Mouse (Mus musculus): Measurements from ENCODE around the gene Zfp385a. TPM values are rescaled to one million over a fixed set of nuclear protein-coding genes. Genes with fewer than 3 reads are reported as not detected.
A peak's percentile ranks its signal among the peaks of the same experiment; 100 is the strongest.

Gene Zfp385a
- total RNA-seq, 2 experiments from 2014 or later: 12.9 to 13.0 TPM

DNA sequence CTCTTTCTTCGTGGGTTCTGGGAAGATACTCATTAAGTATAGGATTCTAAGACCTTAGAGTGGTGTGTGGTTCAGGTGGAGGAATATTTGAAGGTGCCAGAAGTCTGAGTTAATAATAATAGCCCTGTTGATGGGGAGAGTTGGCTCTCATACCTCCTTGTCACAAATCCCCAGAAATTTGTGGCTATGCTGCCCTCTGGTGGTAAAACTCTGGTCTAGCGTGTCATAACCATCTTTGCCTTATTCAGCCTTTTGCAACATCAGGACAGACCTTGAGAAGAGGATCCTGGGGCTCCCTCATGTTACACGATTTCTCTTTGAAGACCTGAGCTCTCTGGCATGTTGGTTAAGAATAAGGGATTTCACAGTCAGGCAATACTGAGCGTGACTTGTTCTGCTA is 2.5 kb upstream of the Zfp385a start:
- intact Hi-C loops (cut with DNase I): no loop called here
- peak; percentile 69 to 81 for DNase-seq

GRCm38 (mm10) chr15:103341547-103341946 is 1.7 kb upstream of the Zfp385a start:
- intact Hi-C loops (cut with DNase I): no loop called here
- DNase-seq: no peak

DNA sequence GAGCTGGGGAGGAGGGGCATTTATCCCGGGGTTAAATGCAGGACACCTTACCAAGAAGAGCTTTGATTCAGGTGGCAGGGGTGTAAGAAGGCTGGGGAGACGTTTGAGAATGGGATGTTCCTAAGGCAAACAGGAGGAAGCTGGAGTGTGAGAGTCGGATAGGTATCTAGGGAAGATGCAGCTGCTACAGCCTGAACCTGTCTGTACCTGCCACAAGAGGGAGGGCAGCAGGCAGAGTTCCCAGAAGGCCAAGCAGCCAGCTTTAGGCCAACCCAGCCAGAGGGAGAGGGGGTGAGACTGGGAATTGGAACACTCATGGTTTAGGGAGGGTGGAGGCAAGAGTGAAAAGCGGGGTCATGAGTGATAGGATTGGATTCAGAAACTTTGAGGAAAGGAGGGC is 893 bp upstream of the Zfp385a start:
- intact Hi-C loops (cut with DNase I): no loop called here
- no peak for DNase-seq

DNA sequence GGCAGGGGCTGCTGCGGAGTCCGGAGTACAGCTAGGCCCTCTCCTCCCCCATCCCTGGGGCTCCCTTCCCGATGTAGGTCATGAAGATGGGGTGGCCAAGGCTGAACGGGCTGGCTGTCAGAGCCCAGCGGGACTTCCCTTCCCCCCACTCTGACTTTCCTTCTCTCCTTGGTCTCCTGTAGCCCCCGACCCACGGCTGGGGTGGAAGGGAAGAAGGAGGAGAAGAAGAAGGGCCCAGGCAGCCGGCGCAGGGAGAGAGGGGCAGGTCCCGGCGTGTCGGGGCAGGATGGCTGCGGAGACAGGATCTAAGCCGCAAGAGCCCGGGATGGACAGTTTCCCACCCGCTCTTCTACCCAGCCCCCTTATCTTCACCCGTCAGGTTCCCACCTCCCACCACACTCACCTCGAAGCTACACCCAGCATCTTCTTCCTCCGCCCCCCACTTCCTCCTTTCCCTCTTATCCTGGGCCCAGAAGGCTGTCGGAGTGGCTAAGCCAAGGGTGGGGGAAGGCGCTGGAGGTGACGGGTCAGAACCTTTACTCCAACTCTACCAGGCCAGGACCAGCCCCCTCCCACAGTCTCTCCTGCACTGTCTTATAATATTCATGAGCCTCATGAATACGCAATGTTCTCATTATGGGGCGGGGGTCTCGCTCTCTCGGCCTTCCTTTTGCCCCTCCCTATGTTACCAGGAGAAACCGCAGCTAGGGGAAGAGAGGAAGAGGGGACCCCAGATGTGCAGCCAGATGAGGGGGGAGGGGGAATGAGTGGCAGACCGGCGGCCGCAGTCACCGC is 530 bp downstream of the Zfp385a start:
- intact Hi-C loops (cut with DNase I): no loop called here
- no peak for DNase-seq

DNA sequence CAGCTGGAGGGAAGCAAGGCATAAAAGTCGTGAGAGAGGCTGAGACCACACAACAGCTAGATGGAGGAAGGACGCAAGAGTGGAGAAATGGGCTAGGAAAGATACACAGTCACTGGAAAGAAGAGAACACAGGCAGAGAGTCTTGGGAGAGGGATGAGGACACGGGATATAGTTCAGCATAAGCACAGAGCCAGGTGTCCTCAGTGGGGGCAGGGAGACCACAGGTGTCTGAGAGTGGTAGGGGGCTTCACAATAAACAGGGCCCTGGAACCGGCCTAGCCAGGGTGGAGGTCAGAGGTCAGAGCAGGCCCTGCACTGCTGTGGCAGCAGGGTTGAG is 1.1 kb downstream of the Zfp385a start:
- no peak for DNase-seq
- intact Hi-C loops (cut with DNase I): no loop called here

GRCm38 (mm10) chr15:103336996-103337667 is 2.8 kb downstream of the Zfp385a start:
- intact Hi-C loops (cut with DNase I): no loop called here
- no peak for DNase-seq

- DNase-seq: no peak
- intact Hi-C loops (cut with DNase I): no loop called here
Observed at GRCm38 (mm10) chr15:103335488-103336235, 4.2 kb downstream of the Zfp385a start.

- intact Hi-C loops (cut with DNase I): no loop called here
- DNase-seq: no peak
Observed at GRCm38 (mm10) chr15:103335040-103335439, 4.9 kb downstream of the Zfp385a start.

GRCm38 (mm10) chr15:103334194-103334593 is 5.7 kb downstream of the Zfp385a start:
- no peak for DNase-seq
- intact Hi-C loops (cut with DNase I): no loop called here

- intact Hi-C loops (cut with DNase I): no loop called here
- DNase-seq: no peak
Observed at GRCm38 (mm10) chr15:103333738-103334137, 6.2 kb downstream of the Zfp385a start.

- intact Hi-C loops (cut with DNase I): no loop called here
- no peak for DNase-seq
Observed at GRCm38 (mm10) chr15:103333081-103333615, 6.7 kb downstream of the Zfp385a start.

DNA sequence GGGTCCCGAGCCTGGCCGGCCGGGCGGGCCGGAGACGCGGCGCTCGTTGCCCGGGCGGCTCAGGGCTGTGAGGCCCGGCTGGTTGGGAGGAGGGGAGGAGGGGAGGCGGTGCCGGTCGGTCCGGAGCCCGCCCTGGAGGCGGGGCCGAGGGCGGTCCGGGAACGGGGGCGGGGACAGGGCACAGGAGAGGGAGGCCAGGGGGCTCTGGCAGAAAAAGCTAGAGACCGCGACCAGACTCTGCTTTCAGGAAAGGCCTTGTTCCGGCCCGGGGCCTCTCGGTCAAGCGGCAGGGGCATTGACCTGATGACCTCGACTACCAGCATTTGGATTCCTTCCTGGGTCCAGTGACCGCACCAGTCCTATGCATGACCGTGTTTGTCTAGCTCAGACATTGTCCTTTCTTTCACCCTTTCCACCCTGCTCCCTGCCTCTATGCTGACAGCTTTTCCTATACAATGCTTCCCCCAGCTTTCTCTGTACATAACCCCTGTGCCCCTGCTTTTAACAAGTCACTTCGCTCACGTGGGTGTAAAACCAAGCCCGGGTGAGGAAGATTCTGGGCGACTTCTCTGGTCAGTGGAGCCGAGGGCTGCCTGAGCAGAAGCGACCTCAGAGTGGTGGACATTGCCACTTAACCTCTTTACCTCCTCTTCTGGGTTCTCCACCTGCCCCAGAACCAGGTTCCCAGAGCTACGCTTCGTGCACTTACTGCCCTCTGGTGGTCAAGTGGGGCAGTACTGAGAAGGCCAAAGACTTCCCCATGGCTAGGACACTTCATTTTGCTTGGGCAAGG is 16.2 kb downstream of the Zfp385a start:
- intact Hi-C loops (cut with DNase I): no loop called here
- DNase-seq: peak; percentile 90 to 94

DNA sequence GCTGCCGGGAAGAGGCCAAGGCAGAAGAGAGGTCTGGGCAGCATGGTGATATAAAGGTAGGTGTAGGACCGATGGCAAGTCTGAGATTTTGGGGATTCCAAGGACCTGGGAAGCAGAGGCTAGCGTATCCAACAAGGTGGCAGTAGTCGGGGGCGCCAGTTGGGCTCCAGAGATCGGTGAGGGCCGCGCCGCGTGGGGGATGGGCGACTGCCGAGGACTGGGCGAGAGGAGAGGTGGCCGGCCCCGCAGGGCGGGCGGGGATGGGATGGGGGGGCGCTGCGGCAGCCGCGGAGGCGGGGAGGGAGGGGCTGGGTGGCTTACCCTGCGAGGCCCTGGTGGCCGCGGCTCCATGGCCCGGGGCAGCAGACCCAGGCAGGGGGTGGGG is 16.8 kb downstream of the Zfp385a start:
- DNase-seq: peak in 1 of 2 experiments; percentile 59
- intact Hi-C loops (cut with DNase I): no loop called here

DNA sequence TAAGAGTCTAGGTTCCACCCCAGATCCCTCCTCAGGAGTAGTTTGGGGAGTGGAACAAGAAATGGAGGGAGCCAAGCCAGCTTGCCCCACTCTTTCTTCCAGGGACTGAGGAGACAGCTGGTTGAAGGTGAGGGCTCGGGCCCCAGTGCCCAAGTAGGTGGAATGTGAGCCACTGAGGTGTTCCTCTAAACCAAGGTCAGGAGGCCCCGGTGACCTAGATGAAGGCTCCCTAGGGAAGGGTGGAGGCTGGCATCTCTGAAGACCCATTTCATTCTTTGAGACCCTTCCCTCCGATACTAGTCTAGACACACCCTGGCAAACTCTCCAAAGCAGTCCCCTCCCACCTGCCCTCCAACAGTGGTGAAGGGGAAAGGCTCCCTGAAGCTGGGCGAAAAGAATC is 17.5 kb downstream of the Zfp385a start:
- DNase-seq: no peak
- intact Hi-C loops (cut with DNase I): no loop called here

DNA sequence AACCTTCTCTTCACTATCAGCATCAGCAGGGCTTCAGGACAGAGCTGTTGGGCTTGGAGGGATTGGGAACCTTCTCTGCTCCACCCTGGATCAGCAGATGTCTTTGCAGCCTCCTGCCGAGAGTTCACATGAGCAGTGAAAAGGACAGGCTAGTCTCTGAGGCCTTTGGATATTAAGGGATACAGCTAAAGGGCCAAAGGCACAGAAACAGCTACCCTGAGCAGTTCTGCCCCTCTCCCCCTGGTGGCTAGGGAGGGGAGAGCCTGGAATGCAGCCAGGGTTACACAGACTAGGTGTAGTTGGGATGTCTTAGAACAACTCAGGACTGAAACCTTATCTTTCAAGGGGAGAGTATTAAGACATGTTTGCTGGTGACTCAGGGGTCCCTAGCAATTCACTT is 18.8 kb downstream of the Zfp385a start:
- DNase-seq: no peak
- intact Hi-C loops (cut with DNase I): no loop called here

GRCm38 (mm10) chr15:103318201-103318816 is 21.6 kb downstream of the Zfp385a start:
- intact Hi-C loops (cut with DNase I): loop anchor here (5.0 kb wide), 1 partner anchor 331 kb away; no protein-coding TSS in a partner anchor
- DNase-seq: peak in 1 of 2 experiments; percentile 60

DNA sequence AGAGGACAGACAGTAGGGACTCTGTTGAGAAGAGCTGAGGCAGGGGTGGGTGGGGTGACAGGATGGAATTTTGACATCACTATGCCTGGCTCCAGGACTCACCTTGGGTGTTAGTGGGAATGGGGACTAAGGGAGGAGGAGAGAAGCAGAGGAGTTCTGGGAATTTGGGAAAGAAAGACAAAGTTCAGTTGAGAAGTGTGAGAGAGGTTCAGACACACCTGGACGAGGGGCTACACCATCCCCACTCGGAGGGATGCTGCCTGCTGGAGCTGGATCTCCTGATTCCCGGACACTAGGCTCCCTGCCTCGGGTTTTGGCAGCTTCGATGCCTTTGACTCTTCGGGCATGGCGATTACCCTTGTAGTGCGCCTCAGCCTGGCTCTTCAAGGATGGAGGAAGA is 22.2 kb downstream of the Zfp385a start:
- DNase-seq: no peak
- intact Hi-C loops (cut with DNase I): loop anchor here (5.0 kb wide), 1 partner anchor 330 kb away; no protein-coding TSS in a partner anchor

- intact Hi-C loops (cut with DNase I): loop anchor here (5.0 kb wide), 1 partner anchor 330 kb away; no protein-coding TSS in a partner anchor
- DNase-seq: no peak
Observed at GRCm38 (mm10) chr15:103317120-103317519, 22.8 kb downstream of the Zfp385a start.

GRCm38 (mm10) chr15:103315979-103316776 is 23.7 kb downstream of the Zfp385a start:
- intact Hi-C loops (cut with DNase I): loop anchor here (5.0 kb wide), 1 partner anchor 329 kb away; no protein-coding TSS in a partner anchor
- peak; percentile 81 to 87 for DNase-seq

Measured in heart, postnatal 36 days (tissue).